Mouse (Mus musculus): ENCODE data around the gene Cabin1. TPM values are rescaled to one million over a fixed set of nuclear protein-coding genes. Genes with fewer than 3 reads are reported as not detected.

Gene Cabin1
- polyA plus RNA-seq, 1 experiment from 2014 or later, result 30.8 TPM

GRCm38 (mm10) chr10:75680574-75681001 is 83.6 kb downstream of the Cabin1 start:
- 95% methylated on average over 10 of the region's 10 CpGs for WGBS
- H3K9ac ChIP-seq (ENCODE audit: low read length), result no peak overlapping the region
- no peak overlapping the region for H3K27ac ChIP-seq (replicated peaks in 1 of 2; ENCODE audit: control insufficient read depth in 1 of 2, insufficient read depth in 1 of 2, low read depth in 2 of 2, low read length in 2 of 2)
- peaks cover 40% of the 10 kb centered on the region for H3K36me3 ChIP-seq (ENCODE audit: control insufficient read depth, insufficient read depth, low read length)
- H3K4me2 ChIP-seq (ENCODE audit: low read length), result no peak overlapping the region
- H3K4me3 ChIP-seq (ENCODE audit: control insufficient read depth in 1 of 2, insufficient read depth in 1 of 2, low read depth in 1 of 2, low read length in 2 of 2), result no peak overlapping the region
- no peak for ATAC-seq (ENCODE audit: insufficient number of reproducible peaks, insufficient read depth, low FRiP score, low read depth)
- no peaks in the 10 kb centered on the region for H3K27me3 ChIP-seq (ENCODE audit: control insufficient read depth, insufficient read depth, low read length)
- no peaks in the 10 kb centered on the region for H3K9me3 ChIP-seq (ENCODE audit: control insufficient read depth, low read length)
- H3K4me1 ChIP-seq (ENCODE audit: control insufficient read depth in 2 of 2, insufficient read depth in 2 of 2, low read length in 2 of 2), result peaks cover 7 to 17% of the 10 kb centered on the region in 2 experiments

DNA sequence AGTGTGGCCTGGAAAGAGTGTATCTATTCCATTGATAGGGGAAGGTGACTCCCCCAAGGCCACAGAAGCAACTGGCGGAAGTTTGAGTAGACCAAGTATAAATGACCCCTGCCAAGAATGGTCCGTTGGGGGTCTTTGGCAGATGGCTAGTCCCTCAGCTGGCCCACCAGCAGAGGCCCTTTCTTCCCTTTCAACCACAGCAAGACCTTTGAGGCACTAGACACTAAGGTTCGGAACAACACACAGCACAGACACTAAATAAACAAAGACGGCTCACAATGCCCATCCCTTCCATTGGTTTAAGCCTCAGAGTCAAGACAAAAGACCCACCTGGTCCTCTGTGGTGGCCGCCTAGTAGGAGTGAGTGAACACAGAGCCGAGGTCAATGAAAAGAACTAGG is 84.9 kb downstream of the Cabin1 start:
- H3K9me3 ChIP-seq (ENCODE audit: control insufficient read depth, low read length), result no peaks in the 10 kb centered on the region
- no peaks in the 10 kb centered on the region for H3K27me3 ChIP-seq (ENCODE audit: control insufficient read depth, insufficient read depth, low read length)
- H3K27ac ChIP-seq (replicated peaks in 1 of 2; ENCODE audit: control insufficient read depth in 1 of 2, insufficient read depth in 1 of 2, low read depth in 2 of 2, low read length in 2 of 2), result no peak overlapping the region
- peaks cover 35% of the 10 kb centered on the region for H3K36me3 ChIP-seq (ENCODE audit: control insufficient read depth, insufficient read depth, low read length)
- H3K4me2 ChIP-seq (ENCODE audit: low read length), result no peak overlapping the region
- ATAC-seq (ENCODE audit: insufficient number of reproducible peaks, insufficient read depth, low FRiP score, low read depth), result no peak
- H3K4me1 ChIP-seq (ENCODE audit: control insufficient read depth in 2 of 2, insufficient read depth in 2 of 2, low read length in 2 of 2), result peaks cover 7 to 17% of the 10 kb centered on the region in 2 experiments
- no peak overlapping the region for H3K9ac ChIP-seq (ENCODE audit: low read length)
- 97% methylated on average over 6 of the region's 6 CpGs for WGBS
- H3K4me3 ChIP-seq (ENCODE audit: control insufficient read depth in 1 of 2, insufficient read depth in 1 of 2, low read depth in 1 of 2, low read length in 2 of 2), result no peak overlapping the region

DNA sequence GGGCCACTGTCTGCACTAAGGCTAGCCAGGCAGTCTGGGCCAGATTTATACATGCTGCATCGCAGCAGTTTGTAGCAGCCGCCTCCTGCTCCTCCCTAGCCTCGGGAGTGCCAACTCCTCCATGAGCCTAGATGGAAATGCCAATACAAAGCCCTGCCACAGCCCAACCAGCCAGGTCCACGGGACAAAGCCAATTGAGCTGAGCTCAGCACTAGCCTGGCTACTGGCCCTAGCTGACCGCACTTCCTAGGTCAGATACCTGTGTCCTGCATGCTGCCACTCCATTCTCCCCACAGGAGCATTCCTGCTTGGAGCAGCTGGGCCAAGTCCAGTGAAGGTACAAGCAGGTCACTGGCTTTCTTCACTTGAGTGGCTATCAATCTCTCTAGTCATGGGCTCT is 86.2 kb downstream of the Cabin1 start:
- ATAC-seq (ENCODE audit: insufficient number of reproducible peaks, insufficient read depth, low FRiP score, low read depth), result no peak
- WGBS, result 90% methylated on average over 5 of the region's 5 CpGs
- peaks cover 7 to 17% of the 10 kb centered on the region in 2 experiments for H3K4me1 ChIP-seq (ENCODE audit: control insufficient read depth in 2 of 2, insufficient read depth in 2 of 2, low read length in 2 of 2)
- H3K27ac ChIP-seq (replicated peaks in 1 of 2; ENCODE audit: control insufficient read depth in 1 of 2, insufficient read depth in 1 of 2, low read depth in 2 of 2, low read length in 2 of 2), result no peak overlapping the region
- H3K9me3 ChIP-seq (ENCODE audit: control insufficient read depth, low read length), result no peaks in the 10 kb centered on the region
- H3K4me2 ChIP-seq (ENCODE audit: low read length), result no peak overlapping the region
- H3K36me3 ChIP-seq (ENCODE audit: control insufficient read depth, insufficient read depth, low read length), result peaks cover 23% of the 10 kb centered on the region
- no peaks in the 10 kb centered on the region for H3K27me3 ChIP-seq (ENCODE audit: control insufficient read depth, insufficient read depth, low read length)
- H3K9ac ChIP-seq (ENCODE audit: low read length), result no peak overlapping the region
- H3K4me3 ChIP-seq (ENCODE audit: control insufficient read depth in 1 of 2, insufficient read depth in 1 of 2, low read depth in 1 of 2, low read length in 2 of 2), result no peak overlapping the region

GRCm38 (mm10) chr10:75677571-75677970 is 86.6 kb downstream of the Cabin1 start:
- no peak for ATAC-seq (ENCODE audit: insufficient number of reproducible peaks, insufficient read depth, low FRiP score, low read depth)
- H3K27me3 ChIP-seq (ENCODE audit: control insufficient read depth, insufficient read depth, low read length), result no peaks in the 10 kb centered on the region
- no peak overlapping the region for H3K9ac ChIP-seq (ENCODE audit: low read length)
- WGBS, result 87% methylated on average over 2 of the region's 2 CpGs
- no peak overlapping the region for H3K4me3 ChIP-seq (ENCODE audit: control insufficient read depth in 1 of 2, insufficient read depth in 1 of 2, low read depth in 1 of 2, low read length in 2 of 2)
- H3K27ac ChIP-seq (replicated peaks in 1 of 2; ENCODE audit: control insufficient read depth in 1 of 2, insufficient read depth in 1 of 2, low read depth in 2 of 2, low read length in 2 of 2), result no peak overlapping the region
- peaks cover 7 to 17% of the 10 kb centered on the region in 2 experiments for H3K4me1 ChIP-seq (ENCODE audit: control insufficient read depth in 2 of 2, insufficient read depth in 2 of 2, low read length in 2 of 2)
- H3K9me3 ChIP-seq (ENCODE audit: control insufficient read depth, low read length), result no peaks in the 10 kb centered on the region
- H3K4me2 ChIP-seq (ENCODE audit: low read length), result no peak overlapping the region
- H3K36me3 ChIP-seq (ENCODE audit: control insufficient read depth, insufficient read depth, low read length), result peaks cover 18% of the 10 kb centered on the region

DNA sequence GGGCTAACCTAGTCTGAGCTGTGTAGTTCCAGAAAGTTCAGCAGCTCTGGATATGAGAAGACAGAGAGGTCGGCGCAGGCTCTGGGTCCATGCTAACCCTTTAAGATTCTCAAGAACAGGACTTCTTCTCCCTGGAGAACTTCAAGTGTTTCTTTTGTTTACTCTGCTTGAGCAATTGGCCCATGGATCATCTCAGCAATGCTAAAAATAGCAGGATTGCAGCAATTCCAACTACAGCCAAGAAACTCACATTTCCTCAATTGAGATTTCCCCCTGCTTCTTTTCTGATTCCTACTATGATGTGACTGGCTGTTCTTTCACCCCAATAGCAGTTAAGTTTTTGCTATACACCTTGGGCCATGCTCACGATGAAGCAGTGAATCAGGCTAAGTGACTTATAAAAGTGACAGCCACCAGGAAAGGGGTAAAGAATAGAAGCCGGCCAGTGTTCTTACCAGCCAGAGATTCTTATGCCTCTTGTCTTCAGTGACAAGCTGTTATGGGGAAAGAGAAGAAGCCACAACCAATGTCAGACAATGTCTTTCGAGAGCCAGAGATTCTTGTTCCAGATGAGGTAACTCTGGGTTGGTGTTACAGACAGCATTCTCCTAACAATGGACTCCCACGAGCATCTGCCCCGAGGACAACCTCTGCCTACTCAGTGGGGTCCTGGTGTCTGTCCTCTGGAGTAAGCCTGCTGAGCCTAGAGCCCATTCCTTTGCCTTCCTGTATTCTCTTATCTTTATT is 87.1 kb downstream of the Cabin1 start:
- Histone ChIP-seq H3K4me2 (ENCODE audit: low read length) (no peak overlapping the region), H3K4me3 (ENCODE audit: control insufficient read depth in 1 of 2, insufficient read depth in 1 of 2, low read depth in 1 of 2, low read length in 2 of 2) (no peak overlapping the region), H3K27ac (replicated peaks in 1 of 2; ENCODE audit: control insufficient read depth in 1 of 2, insufficient read depth in 1 of 2, low read depth in 2 of 2, low read length in 2 of 2) (peak overlapping the region; percentile 29 to 70; a peak in 3 of 4 replicates), H3K36me3 (ENCODE audit: control insufficient read depth, insufficient read depth, low read length) (peaks cover 20% of the 10 kb centered on the region), H3K4me1 (ENCODE audit: control insufficient read depth in 2 of 2, insufficient read depth in 2 of 2, low read length in 2 of 2) (peaks cover 7 to 17% of the 10 kb centered on the region in 2 experiments), H3K9ac (ENCODE audit: low read length) (no peak overlapping the region), H3K27me3 (ENCODE audit: control insufficient read depth, insufficient read depth, low read length) (no peaks in the 10 kb centered on the region), H3K9me3 (ENCODE audit: control insufficient read depth, low read length) (no peaks in the 10 kb centered on the region)
- no peak for ATAC-seq (ENCODE audit: insufficient number of reproducible peaks, insufficient read depth, low FRiP score, low read depth)
- 68% methylated on average over 7 of the region's 7 CpGs for WGBS

DNA sequence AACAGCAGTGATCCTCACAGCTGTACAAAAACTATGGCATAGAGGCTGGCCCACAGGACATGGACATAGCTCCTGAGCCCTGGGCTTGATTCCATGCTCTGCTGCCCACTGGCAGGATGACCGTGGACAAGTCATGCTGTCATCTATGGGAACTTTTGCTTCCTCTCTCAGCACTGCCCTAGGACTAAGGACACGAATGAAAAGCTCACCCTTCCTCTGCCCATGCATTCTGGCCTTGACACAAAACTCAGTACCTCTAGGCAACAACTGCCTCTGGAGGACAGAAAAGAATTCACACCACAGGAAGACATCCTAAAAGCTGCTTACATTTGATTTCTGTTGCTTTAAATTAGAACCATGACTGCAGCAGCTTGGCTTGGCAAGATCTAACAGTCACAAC is 87.9 kb downstream of the Cabin1 start:
- Histone ChIP-seq H3K9me3 (ENCODE audit: control insufficient read depth, low read length) (no peaks in the 10 kb centered on the region), H3K4me3 (ENCODE audit: control insufficient read depth in 1 of 2, insufficient read depth in 1 of 2, low read depth in 1 of 2, low read length in 2 of 2) (no peak overlapping the region), H3K4me2 (ENCODE audit: low read length) (no peak overlapping the region), H3K27ac (replicated peaks in 1 of 2; ENCODE audit: control insufficient read depth in 1 of 2, insufficient read depth in 1 of 2, low read depth in 2 of 2, low read length in 2 of 2) (peak overlapping the region; percentile 29 to 70; a peak in 3 of 4 replicates), H3K4me1 (ENCODE audit: control insufficient read depth in 2 of 2, insufficient read depth in 2 of 2, low read length in 2 of 2) (peaks cover 7 to 17% of the 10 kb centered on the region in 2 experiments), H3K27me3 (ENCODE audit: control insufficient read depth, insufficient read depth, low read length) (no peaks in the 10 kb centered on the region), H3K36me3 (ENCODE audit: control insufficient read depth, insufficient read depth, low read length) (peaks cover 16% of the 10 kb centered on the region), H3K9ac (ENCODE audit: low read length) (no peak overlapping the region)
- WGBS, result 86% methylated on average over 2 of the region's 2 CpGs
- ATAC-seq (ENCODE audit: insufficient number of reproducible peaks, insufficient read depth, low FRiP score, low read depth), result no peak

DNA sequence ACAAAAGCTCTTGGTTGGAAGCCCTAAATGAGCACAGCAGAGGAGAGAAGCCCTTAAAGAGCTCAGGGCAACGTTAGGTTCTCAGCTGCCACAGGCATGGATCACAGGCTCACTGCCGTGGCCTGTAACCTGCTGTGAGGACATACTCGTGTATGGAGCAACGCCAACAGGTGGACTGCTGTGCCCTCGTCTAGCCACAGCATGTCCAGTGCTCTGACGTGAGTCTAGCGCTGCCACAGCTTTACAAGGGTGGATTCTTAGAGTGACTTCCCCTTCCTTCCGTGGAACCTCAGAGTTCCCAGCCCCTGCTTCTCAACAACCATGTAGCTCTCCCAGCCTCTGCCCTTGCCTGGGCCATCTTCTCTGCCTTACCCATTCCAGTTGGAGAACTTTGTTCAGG is 88.5 kb downstream of the Cabin1 start:
- Histone ChIP-seq H3K9me3 (ENCODE audit: control insufficient read depth, low read length) (no peaks in the 10 kb centered on the region), H3K9ac (ENCODE audit: low read length) (no peak overlapping the region), H3K27me3 (ENCODE audit: control insufficient read depth, insufficient read depth, low read length) (no peaks in the 10 kb centered on the region), H3K4me2 (ENCODE audit: low read length) (no peak overlapping the region), H3K27ac (replicated peaks in 1 of 2; ENCODE audit: control insufficient read depth in 1 of 2, insufficient read depth in 1 of 2, low read depth in 2 of 2, low read length in 2 of 2) (no peak overlapping the region), H3K36me3 (ENCODE audit: control insufficient read depth, insufficient read depth, low read length) (peaks cover 15% of the 10 kb centered on the region), H3K4me1 (ENCODE audit: control insufficient read depth in 2 of 2, insufficient read depth in 2 of 2, low read length in 2 of 2) (peaks cover 7 to 17% of the 10 kb centered on the region in 2 experiments), H3K4me3 (ENCODE audit: control insufficient read depth in 1 of 2, insufficient read depth in 1 of 2, low read depth in 1 of 2, low read length in 2 of 2) (no peak overlapping the region)
- no peak for ATAC-seq (ENCODE audit: insufficient number of reproducible peaks, insufficient read depth, low FRiP score, low read depth)
- 81% methylated on average over 8 of the region's 8 CpGs for WGBS

GRCm38 (mm10) chr10:75669936-75670335 is 94.2 kb downstream of the Cabin1 start:
- Histone ChIP-seq H3K27ac (replicated peaks in 1 of 2; ENCODE audit: control insufficient read depth in 1 of 2, insufficient read depth in 1 of 2, low read depth in 2 of 2, low read length in 2 of 2) (no peak overlapping the region), H3K4me1 (ENCODE audit: control insufficient read depth in 2 of 2, insufficient read depth in 2 of 2, low read length in 2 of 2) (peaks cover 7 to 16% of the 10 kb centered on the region in 2 experiments; a peak in 3 of 4 replicates), H3K4me3 (ENCODE audit: control insufficient read depth in 1 of 2, insufficient read depth in 1 of 2, low read depth in 1 of 2, low read length in 2 of 2) (no peak overlapping the region), H3K27me3 (ENCODE audit: control insufficient read depth, insufficient read depth, low read length) (no peaks in the 10 kb centered on the region), H3K4me2 (ENCODE audit: low read length) (no peak overlapping the region), H3K9ac (ENCODE audit: low read length) (no peak overlapping the region), H3K36me3 (ENCODE audit: control insufficient read depth, insufficient read depth, low read length) (peaks cover 8% of the 10 kb centered on the region), H3K9me3 (ENCODE audit: control insufficient read depth, low read length) (no peaks in the 10 kb centered on the region)
- 91% methylated on average over 1 of the region's 1 CpGs for WGBS
- no peak for ATAC-seq (ENCODE audit: insufficient number of reproducible peaks, insufficient read depth, low FRiP score, low read depth)

All from heart, embryonic 14.5 days (tissue).